Mouse (Mus musculus) skeletal muscle tissue, postnatal 0 days (tissue): Measurements from ENCODE around the gene Meiob. TPM values are rescaled to one million over a fixed set of nuclear protein-coding genes. Genes with fewer than 3 reads are reported as not detected.

Source experiments
- polyA plus RNA-seq: library from polyadenylated mRNA; unstranded; fragments of >200 nt; fragmentation: Nextera tagmentation; extraction: Ambion mirVana; gene quantifications from 2 replicates; pipeline ENCODE4 v1.2.1, GENCODE M21; 2015

The Meiob gene
- polyA plus RNA-seq = not detected in 2 replicates

GRCm38 (mm10) chr17:24803952-24804951 lies at the start of gene Meiob:
Gene Meiob, plus strand, starts transcription at chr17:24804289.

GRCm38 (mm10) chr17:24839842-24840241 lies 35.8 kb downstream of the Meiob start, which contains the start of gene Hagh:
Gene Hagh, plus strand, starts transcription at chr17:24840143.

DNA sequence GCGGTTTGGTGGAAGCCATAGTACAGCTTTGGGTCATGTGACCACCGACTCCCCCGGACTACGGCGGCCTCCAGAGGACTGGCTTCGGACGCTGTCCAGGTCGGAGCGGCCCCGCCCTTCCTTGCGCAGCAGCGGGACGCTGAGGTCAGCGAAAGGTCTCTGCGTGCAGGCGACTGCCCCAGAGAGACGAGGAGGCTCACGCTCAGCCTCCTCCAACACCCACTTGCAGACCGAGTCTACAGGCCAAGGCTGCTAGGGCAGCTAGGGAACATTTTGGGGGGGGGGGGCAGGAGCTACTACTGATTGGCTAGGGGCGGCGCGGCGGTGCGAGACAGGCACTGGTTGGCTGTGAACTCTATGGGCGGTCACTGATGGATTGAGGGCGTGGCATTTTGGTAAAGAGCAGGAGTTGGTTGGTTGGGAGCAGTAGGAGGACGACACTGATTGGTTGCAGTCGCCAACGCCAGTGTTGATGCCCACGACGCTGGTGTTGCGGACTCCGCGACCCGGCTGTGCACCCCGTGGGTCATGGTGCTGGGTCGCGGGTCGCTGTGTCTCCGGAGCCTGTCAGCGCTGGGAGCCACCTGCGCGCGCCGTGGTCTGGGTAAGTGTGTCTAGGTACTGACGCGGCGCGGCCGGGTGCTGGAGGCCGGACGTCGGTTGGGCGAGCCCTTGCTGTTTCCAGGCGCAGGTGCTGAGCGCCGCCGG lies 46.1 kb downstream of the Meiob start, which contains the start of gene Fahd1:
Gene Fahd1 (minus strand): TSS at position 300 of the 708 bp plus-strand sequence.

DNA sequence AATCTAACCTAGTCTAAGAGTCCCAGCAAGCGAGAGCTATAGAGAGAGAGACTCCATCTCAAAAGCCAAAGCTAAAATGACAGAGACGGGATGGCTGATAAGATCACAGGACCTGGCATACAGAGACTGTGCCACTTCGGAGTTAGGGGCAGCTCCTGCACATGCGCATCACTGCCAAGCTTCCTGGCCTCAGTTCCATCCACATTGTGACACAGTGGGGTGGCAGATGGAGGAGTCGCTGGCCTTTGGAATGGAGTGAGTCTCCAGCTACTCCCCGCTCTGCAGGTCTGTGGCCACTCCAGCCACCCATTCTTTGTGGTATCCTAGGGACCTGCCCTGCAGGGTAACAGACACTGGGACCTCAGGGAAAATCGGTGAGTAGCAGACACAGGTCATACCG lies 61.7 kb downstream of the Meiob start, which contains the start of gene Igfals:
Gene Igfals (plus strand): TSS at position 222 of the 400 bp plus-strand sequence.

DNA sequence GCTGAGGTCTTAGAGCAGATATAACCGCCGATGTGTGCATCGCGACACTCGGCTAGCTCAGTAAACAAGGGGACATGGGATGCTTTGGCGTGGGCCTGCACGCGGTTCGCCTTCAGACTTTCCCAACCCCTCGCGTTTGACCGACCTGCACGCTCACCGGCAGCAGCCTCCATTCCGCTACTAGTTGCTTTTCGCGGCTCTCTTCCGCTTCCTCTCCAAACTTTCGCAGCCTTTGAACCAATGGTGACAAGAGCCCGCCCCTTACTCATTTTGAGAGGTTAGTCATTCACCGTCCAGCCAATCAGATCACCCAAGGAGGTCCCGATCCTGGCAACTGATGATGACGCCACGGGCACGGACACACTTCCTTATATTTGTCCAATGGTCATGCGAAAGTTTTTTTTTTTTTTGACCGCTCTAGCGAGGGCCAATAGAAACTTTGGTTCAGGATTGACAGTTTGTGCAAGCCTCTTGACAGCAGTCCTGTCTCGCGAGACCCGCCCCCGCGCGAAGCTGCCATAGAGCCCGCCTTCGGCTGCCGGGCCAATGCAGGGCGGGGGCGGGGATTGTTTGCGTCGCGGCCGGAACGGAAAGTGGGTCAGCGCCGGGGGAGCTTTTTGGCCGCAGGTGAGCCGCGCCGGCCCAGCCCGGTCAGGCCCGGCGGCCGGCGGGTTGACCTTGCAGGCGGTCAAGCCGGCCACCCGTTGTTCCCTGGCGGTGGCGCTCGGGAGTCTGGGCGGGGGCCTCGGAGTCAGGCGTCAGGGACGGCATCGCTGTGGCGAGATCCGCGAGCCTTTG lies 82.2 kb downstream of the Meiob start, which contains the start of the genes Nubp2 and Spsb3:
Gene Nubp2 (minus strand): TSS at position 216 of the 798 bp plus-strand sequence.
Gene Spsb3 (plus strand): TSS at position 510 of the 798 bp plus-strand sequence.

Other genes starting within 250 kb of the Meiob start
- gene Tsc2, start 171.7 kb upstream of the Meiob start, polyA plus RNA-seq = 25.6 and 31.9 TPM in 2 replicates
- 11.1 TPM in 2 replicates for gene Nthl1, start 171.6 kb upstream of the Meiob start, polyA plus RNA-seq
- 38.9 and 45.6 TPM in 2 replicates for gene Slc9a3r2, start 154.0 kb upstream of the Meiob start, polyA plus RNA-seq
- not detected in 2 replicates for gene Npw, start 145.8 kb upstream of the Meiob start, polyA plus RNA-seq
- 9.0 and 11.7 TPM in 2 replicates for gene Zfp598, start 134.6 kb upstream of the Meiob start, polyA plus RNA-seq
- gene Syngr3, start 114.3 kb upstream of the Meiob start, polyA plus RNA-seq = 0.11 TPM in 1 of 2 replicates, not detected in the other
- gene Gfer, start 108.1 kb upstream of the Meiob start, polyA plus RNA-seq = 33.2 and 39.3 TPM in 2 replicates
- gene Noxo1, start 108.1 kb upstream of the Meiob start, polyA plus RNA-seq = 1.1 and 1.8 TPM in 2 replicates
- gene Tbl3, start 96.6 kb upstream of the Meiob start, polyA plus RNA-seq = 22.5 and 25.2 TPM in 2 replicates
- gene Rnf151, start 86.2 kb upstream of the Meiob start, polyA plus RNA-seq = not detected in 2 replicates
- gene Rps2, start 86.2 kb upstream of the Meiob start, polyA plus RNA-seq = 829 and 862 TPM in 2 replicates
- gene Ndufb10, start 79.8 kb upstream of the Meiob start, polyA plus RNA-seq = 707 and 733 TPM in 2 replicates
- gene Rpl3l, start 76.5 kb upstream of the Meiob start, polyA plus RNA-seq = 47.3 and 64.3 TPM in 2 replicates
- gene Msrb1, start 67.6 kb upstream of the Meiob start, polyA plus RNA-seq = 52.7 and 59.6 TPM in 2 replicates
- 0.51 TPM in 1 of 2 replicates, not detected in the other for gene Hs3st6, start 51.3 kb upstream of the Meiob start, polyA plus RNA-seq
- gene Hagh, start 35.9 kb downstream of the Meiob start, polyA plus RNA-seq = 71.4 and 75.0 TPM in 2 replicates
- 28.0 and 28.6 TPM in 2 replicates for gene Fahd1, start 46.1 kb downstream of the Meiob start, polyA plus RNA-seq
- gene Igfals, start 61.7 kb downstream of the Meiob start, polyA plus RNA-seq = 0.42 and 6.3 TPM in 2 replicates
- gene Nubp2, start 82.1 kb downstream of the Meiob start, polyA plus RNA-seq = 21.2 and 24.8 TPM in 2 replicates
- gene Spsb3, start 82.4 kb downstream of the Meiob start, polyA plus RNA-seq = 36.7 and 37.8 TPM in 2 replicates
- 18.2 and 18.6 TPM in 2 replicates for gene Eme2, start 90.8 kb downstream of the Meiob start, polyA plus RNA-seq
- 185 and 189 TPM in 2 replicates for gene Mrps34, start 90.8 kb downstream of the Meiob start, polyA plus RNA-seq
- gene Nme3, start 92.2 kb downstream of the Meiob start, polyA plus RNA-seq = 22.1 and 25.2 TPM in 2 replicates
- gene Mapk8ip3, start 132.7 kb downstream of the Meiob start, polyA plus RNA-seq = 11.9 and 12.0 TPM in 2 replicates
- 20.1 and 26.9 TPM in 2 replicates for gene Jpt2, start 156.4 kb downstream of the Meiob start, polyA plus RNA-seq
- 2.9 TPM in 2 replicates for gene Cramp1l, start 211.5 kb downstream of the Meiob start, polyA plus RNA-seq
- gene Ift140, start 211.8 kb downstream of the Meiob start, polyA plus RNA-seq = 3.8 and 4.4 TPM in 2 replicates